Mouse (Mus musculus) G1E (cell line): ENCODE results near the gene Ddx42.

Experiments
- CTCF ChIP-seq: IDR thresholded peaks from 2 replicates; pipeline ENCODE4 v1.5.1; 2012; ENCODE audit warnings: low read depth, low read length, inconsistent platforms, mixed read lengths
- GATA1 ChIP-seq: IDR thresholded peaks from 2 replicates; pipeline ENCODE4 v1.6.1; 2012; ENCODE audit warnings: borderline replicate concordance, low read length, inconsistent platforms, mixed read lengths
- POLR2AphosphoS5 ChIP-seq: IDR thresholded peaks from 2 replicates; pipeline ENCODE4 v1.6.1; 2012; ENCODE audit warnings: low read depth, low read length, inconsistent platforms; ENCODE audit not compliant: insufficient replicate concordance
- TAL1 ChIP-seq: conservative IDR thresholded peaks from 2 replicates; pipeline ENCODE4 v1.6.1; 2012; ENCODE audit warnings: low read depth, low read length, inconsistent platforms, mixed read lengths

- TF ChIP-seq CTCF (no peak), GATA1 (no peak), TAL1 (no peak), POLR2AphosphoS5 (no peak)
Measured at GRCm38 (mm10) chr11:106273811-106274210, 57.1 kb downstream of the Ddx42 start.
